Mouse (Mus musculus) urinary bladder, postnatal 36 days (tissue): ENCODE results near the gene Creb3.
"Not testable (repeated sequence)": the region's sequence is repeated elsewhere in the genome, so short reads cannot be mapped to it uniquely, and the experiment has no call there.

Experiments
- DNase-seq, 2 experiments: peaks; one replicate each; pipeline ENCODE4 v3.0.0; 2022; ENCODE audit warnings: low spot score in 2 of 2, mixed read lengths in 1 of 2

The Creb3 gene

DNA sequence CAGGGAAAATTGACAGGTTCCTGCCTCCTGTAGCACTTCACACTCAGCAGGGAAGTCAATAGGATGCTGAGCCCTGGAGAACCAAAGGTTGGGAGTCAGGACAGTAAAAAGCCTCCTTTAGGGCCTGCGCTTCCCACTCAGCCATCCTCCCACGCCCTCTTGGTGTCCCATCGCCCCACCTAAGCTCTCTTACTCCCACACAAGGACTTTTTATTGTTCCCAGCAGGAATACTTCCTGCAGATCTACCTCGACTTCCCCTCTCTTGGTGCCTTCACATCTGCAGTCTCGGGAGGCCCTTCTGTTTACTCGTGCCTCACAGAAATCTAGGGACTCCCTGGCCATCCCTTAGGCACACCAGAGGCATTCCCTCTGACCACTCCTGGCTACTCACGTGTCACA is 21.3 kb downstream of the Creb3 start:
- no peak for DNase-seq

GRCm38 (mm10) chr4:43584444-43585416 is 22.6 kb downstream of the Creb3 start, which contains the start of gene Msmp:
Msmp (minus strand) TSS chr4:43584494.
- DNase-seq, result no peak

- DNase-seq, result no peak
These were observed 23.6 kb downstream of the Creb3 start for GRCm38 (mm10) chr4:43585682-43586081.

GRCm38 (mm10) chr4:43586411-43586810 is 24.3 kb downstream of the Creb3 start:
- DNase-seq, result peak in 1 of 2 experiments; percentile 45

- DNase-seq, result no peak
These were observed 25.5 kb downstream of the Creb3 start for GRCm38 (mm10) chr4:43587681-43588080.

GRCm38 (mm10) chr4:43591543-43591942 is 29.4 kb downstream of the Creb3 start:
- DNase-seq, result no peak

- no peak for DNase-seq
These were observed 29.8 kb downstream of the Creb3 start for GRCm38 (mm10) chr4:43591961-43592360.

GRCm38 (mm10) chr4:43593453-43593852 is 31.3 kb downstream of the Creb3 start:
- no peak for DNase-seq

- DNase-seq, result not testable (repeated sequence)
These were observed 34.5 kb downstream of the Creb3 start for GRCm38 (mm10) chr4:43596597-43596996.

DNA sequence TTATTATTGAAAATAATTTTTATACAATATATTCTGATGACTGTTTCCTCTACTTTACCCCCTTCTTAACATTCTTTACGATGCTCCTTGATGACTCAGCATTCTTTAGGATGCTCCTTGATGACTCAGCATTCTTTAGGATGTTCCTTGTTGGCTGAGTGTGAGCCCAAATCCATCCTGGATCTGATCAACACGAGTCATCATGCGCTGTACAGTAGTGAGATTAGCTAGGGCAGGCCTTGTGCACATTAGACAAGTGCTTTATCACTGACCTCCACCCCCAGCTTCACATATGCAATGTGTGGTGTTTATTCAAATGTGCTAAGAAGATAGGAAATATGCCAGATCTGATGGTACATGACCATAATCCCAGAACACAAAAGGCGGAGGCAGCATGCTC is 36.1 kb downstream of the Creb3 start:
- DNase-seq, result no peak

- no peak for DNase-seq
These were observed 36.7 kb downstream of the Creb3 start for GRCm38 (mm10) chr4:43598650-43599380.

DNA sequence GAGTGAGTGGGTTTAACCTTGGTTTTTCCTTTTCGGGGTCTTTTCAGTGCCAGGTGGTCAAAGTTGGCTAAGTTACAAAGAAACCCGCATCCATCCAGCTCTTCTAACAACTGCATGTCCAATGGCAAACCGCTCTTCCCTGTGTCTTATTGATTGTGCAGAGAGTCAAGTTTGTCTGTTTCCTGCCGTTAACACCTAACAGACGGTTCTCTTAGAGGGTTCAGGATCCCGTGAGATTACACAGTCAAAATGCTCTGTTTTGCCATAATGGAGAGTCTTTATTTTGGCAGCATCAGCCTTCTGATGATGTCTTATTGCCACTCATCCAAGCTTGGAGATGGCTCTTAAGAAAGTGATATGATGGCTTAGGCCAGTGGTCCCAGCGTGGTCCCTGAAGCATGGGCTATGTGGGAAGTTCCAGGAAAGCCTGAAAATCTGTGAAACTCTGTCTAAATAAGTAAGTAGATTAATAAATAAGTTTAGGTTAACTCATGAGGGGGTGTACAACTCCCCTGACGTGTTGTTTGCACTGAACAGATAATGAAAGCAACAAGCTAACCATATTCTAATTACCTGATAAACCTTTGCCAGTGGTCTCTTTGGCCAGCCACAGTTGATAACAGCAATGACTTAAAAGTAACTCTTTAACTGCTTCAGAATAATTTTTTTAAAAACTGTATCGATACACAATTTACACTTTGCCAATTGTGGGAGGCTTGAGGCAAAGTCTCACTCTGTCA is 38.2 kb downstream of the Creb3 start:
- no peak for DNase-seq

GRCm38 (mm10) chr4:43604099-43604498 is 42.0 kb downstream of the Creb3 start:
- no peak for DNase-seq

DNA sequence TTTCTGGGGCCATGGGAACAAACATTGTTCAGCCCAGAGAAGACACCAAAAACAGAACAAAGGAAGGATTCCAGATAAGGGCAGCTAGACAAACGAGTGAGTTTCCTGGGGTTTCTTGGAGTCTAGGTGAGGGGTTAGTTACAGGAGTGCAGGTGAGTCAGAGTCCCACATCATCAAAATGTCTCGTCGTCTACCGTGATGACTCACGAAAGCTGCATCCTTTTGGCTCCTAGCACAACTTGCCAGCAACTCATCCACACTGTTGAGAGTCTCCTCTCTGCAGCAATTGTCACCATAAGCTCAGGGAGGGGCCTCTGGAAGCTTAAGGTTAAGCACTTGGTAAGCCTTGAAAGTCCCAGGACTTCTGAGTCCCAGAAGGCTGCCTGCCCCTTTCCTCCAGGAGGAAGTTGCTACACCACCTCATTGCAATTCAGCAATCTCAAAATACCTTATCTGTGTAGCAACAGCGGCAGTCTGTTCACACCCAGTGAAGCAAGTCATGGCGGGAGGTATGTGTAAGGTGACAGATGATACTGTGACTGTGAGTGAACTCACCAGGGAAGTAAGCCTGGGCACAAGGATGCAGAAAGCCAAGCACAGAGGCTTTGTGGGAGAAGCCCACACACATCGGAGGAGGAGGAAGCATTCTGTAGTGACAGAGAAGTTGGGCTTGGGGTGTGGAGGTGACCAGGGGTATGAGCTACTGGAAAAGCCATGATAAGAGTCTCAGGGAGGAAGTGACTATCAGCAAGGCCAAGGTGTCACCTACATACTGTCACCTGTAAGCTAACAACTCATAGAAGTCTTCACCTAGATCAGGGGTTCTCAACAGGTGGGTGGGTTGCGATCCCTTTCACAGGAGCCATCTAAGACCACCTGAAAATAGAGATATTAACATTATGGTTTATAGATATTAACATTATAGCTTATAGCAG is 42.9 kb downstream of the Creb3 start:
- no peak for DNase-seq

DNA sequence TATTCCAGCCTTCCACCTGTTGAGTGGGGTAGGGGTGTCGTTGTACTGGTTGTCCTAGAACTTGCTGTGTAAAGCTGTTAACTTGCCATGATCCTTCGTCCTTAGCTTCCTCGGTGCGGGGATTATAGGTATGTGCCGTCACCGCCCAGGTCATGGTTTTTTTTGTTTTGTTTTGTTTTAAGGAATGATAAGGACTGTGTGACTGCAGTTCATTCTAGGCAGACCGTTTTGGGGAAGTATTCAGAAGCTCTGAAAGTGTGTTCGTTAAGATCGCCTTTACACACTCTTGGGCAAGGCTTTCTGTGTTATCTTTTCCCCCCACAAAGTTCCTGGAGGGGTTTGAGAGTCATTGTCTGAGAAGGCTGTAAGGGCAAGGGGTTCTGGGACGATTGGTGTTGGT is 50.4 kb downstream of the Creb3 start:
- no peak for DNase-seq

- DNase-seq, result no peak
These were observed 51.1 kb downstream of the Creb3 start for GRCm38 (mm10) chr4:43613060-43613730.
